Mouse (Mus musculus) spleen, adult 18-20 months (tissue): ENCODE measurements around the gene Helz.

Experiments
- DNase-seq, 2 experiments: peaks; one replicate each; pipeline ENCODE4 v3.0.0; 2022; ENCODE audit warnings: mixed read lengths in 2 of 2

Helz gene

GRCm38 (mm10) chr11:107728073-107728863 lies 180.5 kb downstream of the Helz start:
- DNase-seq, result no peak

- no peak for DNase-seq
Observed at GRCm38 (mm10) chr11:107729141-107729540, 181.4 kb downstream of the Helz start.

GRCm38 (mm10) chr11:107730940-107731339 lies 183.2 kb downstream of the Helz start:
- no peak for DNase-seq

GRCm38 (mm10) chr11:107731498-107731897 lies 183.8 kb downstream of the Helz start:
- no peak for DNase-seq

GRCm38 (mm10) chr11:107734133-107734532 lies 186.4 kb downstream of the Helz start:
- no peak for DNase-seq

- no peak for DNase-seq
Observed at GRCm38 (mm10) chr11:107737886-107738285, 190.2 kb downstream of the Helz start.

GRCm38 (mm10) chr11:107738418-107739099 lies 190.8 kb downstream of the Helz start:
- no peak for DNase-seq

- DNase-seq, result no peak
Observed at GRCm38 (mm10) chr11:107743100-107743499, 195.4 kb downstream of the Helz start.
